Mouse (Mus musculus) spleen, adult 12 weeks (tissue): ENCODE measurements around the gene Commd3.

Experiments used
- DNase-seq: peaks from one replicate; pipeline ENCODE4 v3.0.0; 2022; ENCODE audit warnings: low spot score

Commd3 gene

GRCm38 (mm10) chr2:18672133-18672765 lies at the start of gene Commd3:
TSS of gene Commd3 (plus strand) at chr2:18672384.
- peak; percentile 82 for DNase-seq

- no peak for DNase-seq
Observed at GRCm38 (mm10) chr2:18623219-18623618, 49.0 kb upstream of the Commd3 start.

GRCm38 (mm10) chr2:18630547-18630946 lies 41.6 kb upstream of the Commd3 start:
- no peak for DNase-seq

GRCm38 (mm10) chr2:18635052-18635451 lies 37.1 kb upstream of the Commd3 start:
- DNase-seq: no peak

- DNase-seq: no peak
Observed at GRCm38 (mm10) chr2:18648563-18648962, 23.6 kb upstream of the Commd3 start.

- DNase-seq: no peak
Observed at GRCm38 (mm10) chr2:18654821-18655220, 17.4 kb upstream of the Commd3 start.

- no peak for DNase-seq
Observed at GRCm38 (mm10) chr2:18664003-18664402, 8.2 kb upstream of the Commd3 start.

GRCm38 (mm10) chr2:18671041-18671440 lies 1.1 kb upstream of the Commd3 start:
- DNase-seq: no peak

- DNase-seq: no peak
Observed at GRCm38 (mm10) chr2:18672766-18673164, 581 bp downstream of the Commd3 start.

- no peak for DNase-seq
Observed at GRCm38 (mm10) chr2:18673766-18674165, 1.6 kb downstream of the Commd3 start.

- no peak for DNase-seq
Observed at GRCm38 (mm10) chr2:18674193-18674902, 2.2 kb downstream of the Commd3 start.

- no peak for DNase-seq
Observed at GRCm38 (mm10) chr2:18675681-18676456, 3.7 kb downstream of the Commd3 start.

- peak; percentile 19 for DNase-seq
Observed at GRCm38 (mm10) chr2:18676457-18676935, 4.3 kb downstream of the Commd3 start.

- peak; percentile 40 for DNase-seq
Observed at GRCm38 (mm10) chr2:18676936-18677491, 4.8 kb downstream of the Commd3 start, which contains the start of gene Bmi1. TSS of gene Bmi1 (plus strand) at chr2:18677018.

GRCm38 (mm10) chr2:18677631-18678471 lies 5.7 kb downstream of the Commd3 start:
- DNase-seq: no peak

- no peak for DNase-seq
Observed at GRCm38 (mm10) chr2:18679701-18680100, 7.5 kb downstream of the Commd3 start.

GRCm38 (mm10) chr2:18680501-18680900 lies 8.3 kb downstream of the Commd3 start:
- DNase-seq: no peak

- no peak for DNase-seq
Observed at GRCm38 (mm10) chr2:18680961-18681360, 8.8 kb downstream of the Commd3 start.

- DNase-seq: no peak
Observed at GRCm38 (mm10) chr2:18684062-18684461, 11.9 kb downstream of the Commd3 start.

GRCm38 (mm10) chr2:18686386-18686785 lies 14.2 kb downstream of the Commd3 start:
- DNase-seq: no peak

- DNase-seq: no peak
Observed at GRCm38 (mm10) chr2:18686826-18687519, 14.8 kb downstream of the Commd3 start.
